Mouse (Mus musculus) hindbrain, embryonic 15.5 days (tissue): ENCODE measurements at regions not wholly inside any gene's neighbourhood (a gene's known extent, or its start where the extent isn't known, plus 50 kb on each side); places are given as distances from the start of the nearest gene placed in this dataset.

ENCODE experiments used
- ATAC-seq: fragments of 200-750 bp; cut with Nextera tagmentation; 2 replicates; pipeline ENCODE4 v1.8.0; 2017; ENCODE audit warnings: low read depth, moderate number of reproducible peaks, moderate TSS enrichment; ENCODE audit not compliant: low FRiP score
- H3K27ac ChIP-seq: fragments of 300-500 bp; sonication (generic); replicated peaks from 2 replicates; pipeline ENCODE4 v1.5.1; 2015; ENCODE audit warnings: mild to moderate bottlenecking, inconsistent platforms
- H3K27me3 ChIP-seq: fragments of 300-500 bp; sonication (generic); 2 replicates; pipeline ENCODE4 v1.6.1; 2015; ENCODE audit warnings: control low read depth, inconsistent platforms
- H3K36me3 ChIP-seq: fragments of 300-500 bp; sonication (generic); 2 replicates; pipeline ENCODE4 v1.6.1; 2015; ENCODE audit warnings: control low read depth, inconsistent platforms
- H3K4me1 ChIP-seq: fragments of 300-500 bp; sonication (generic); replicated peaks from 2 replicates; pipeline ENCODE4 v1.6.1; 2015; ENCODE audit warnings: control low read depth, inconsistent platforms
- H3K4me2 ChIP-seq: fragments of 300-500 bp; sonication (generic); 2 replicates; pipeline ENCODE4 v1.6.1; 2015; ENCODE audit warnings: moderate library complexity, mild to moderate bottlenecking, inconsistent platforms
- H3K4me3 ChIP-seq: fragments of 300-500 bp; sonication (generic); 2 replicates; pipeline ENCODE4 v1.5.1; 2015; ENCODE audit warnings: mild to moderate bottlenecking, inconsistent platforms
- H3K9ac ChIP-seq: fragments of 300-500 bp; sonication (generic); 2 replicates; pipeline ENCODE4 v1.6.1; 2015; ENCODE audit warnings: inconsistent platforms
- H3K9me3 ChIP-seq: fragments of 300-500 bp; sonication (generic); 2 replicates; pipeline ENCODE4 v1.6.1; 2016; ENCODE audit warnings: control low read depth, inconsistent platforms
- WGBS: fragments of 180-500 bp; shearing (Covaris S2); methylation state at CpG from one replicate; pipeline ENCODE4 v1.1.7; 2015; 5-methylcytosine and 5-hydroxymethylcytosine counted together

DNA sequence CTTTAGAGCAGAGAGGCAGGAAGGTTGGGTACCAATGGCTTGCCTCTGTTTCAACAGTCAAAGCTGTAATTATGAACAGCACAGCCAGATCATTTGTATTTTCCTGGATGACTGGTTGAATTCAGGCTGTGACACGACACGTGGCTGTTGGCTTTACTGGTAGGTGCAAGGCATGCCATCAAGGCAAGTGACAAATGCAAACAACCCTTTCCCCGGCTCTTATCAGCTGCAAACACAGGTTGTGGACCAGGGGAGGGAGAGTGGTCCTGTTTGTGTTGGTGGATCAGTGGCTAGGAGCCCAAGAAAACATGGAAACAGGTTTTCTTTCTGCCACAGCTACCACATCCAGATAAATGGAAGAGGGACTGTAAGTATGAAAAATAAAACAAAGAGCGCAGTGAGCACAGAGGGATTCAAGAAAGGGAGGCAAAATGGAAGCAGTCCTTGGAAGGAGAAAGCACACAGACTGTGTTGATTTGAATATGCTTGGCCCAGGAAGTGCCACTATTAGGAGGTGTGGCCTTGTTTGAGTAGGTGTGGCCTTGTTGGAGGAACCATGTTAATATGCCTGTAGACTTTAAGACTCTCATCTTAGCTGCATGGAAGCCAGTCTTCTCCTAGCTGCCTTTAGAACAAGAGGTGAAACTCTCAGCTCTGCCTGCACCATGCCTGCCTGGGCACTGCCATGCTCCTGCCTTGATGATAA, 396.8 kb downstream of the Nedd1 start:
- no peak overlapping the region for H3K9ac ChIP-seq
- H3K36me3 ChIP-seq = no peaks in the 10 kb centered on the region
- H3K27ac ChIP-seq = no peak overlapping the region
- no peaks in the 10 kb centered on the region for H3K9me3 ChIP-seq
- no peaks in the 10 kb centered on the region for H3K27me3 ChIP-seq
- no peak overlapping the region for H3K4me3 ChIP-seq
- no peak overlapping the region for H3K4me2 ChIP-seq
- no peak for ATAC-seq
- 64% methylated on average over 4 of the region's 4 CpGs for WGBS
- no peaks in the 10 kb centered on the region for H3K4me1 ChIP-seq

DNA sequence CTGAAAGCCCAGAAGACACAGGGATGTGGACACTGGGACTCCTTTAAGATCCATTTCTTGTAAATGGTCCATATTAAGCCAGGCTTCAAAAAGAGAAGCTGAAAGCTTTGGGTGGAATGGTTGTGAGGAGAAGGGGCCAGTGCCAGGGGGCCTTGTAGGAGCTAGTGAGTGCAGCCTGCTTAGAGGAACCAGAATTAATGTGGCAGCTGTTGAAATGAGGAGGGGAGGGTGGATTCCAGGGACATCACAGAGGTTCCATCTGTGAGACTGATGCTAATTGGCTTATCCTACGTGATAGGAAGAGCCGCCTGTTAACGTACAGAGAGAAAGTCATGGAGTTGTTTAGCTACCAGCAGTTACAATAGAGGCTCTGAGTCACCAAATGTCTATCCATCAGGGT, 407.6 kb downstream of the Nedd1 start:
- Histone ChIP-seq H3K4me1 (0 out of 2 replicates have a peak, but pooled peaks cover 2% of the 10 kb centered on the region), H3K9ac (no peak overlapping the region), H3K27me3 (no peaks in the 10 kb centered on the region), H3K36me3 (no peaks in the 10 kb centered on the region), H3K9me3 (no peaks in the 10 kb centered on the region), H3K4me3 (no peak overlapping the region), H3K27ac (no peak overlapping the region), H3K4me2 (no peak overlapping the region)
- 36% methylated on average over 3 of the region's 3 CpGs for WGBS
- ATAC-seq = peak; percentile 56; the same call in 1 of the 2 replicates

- 63% methylated on average over 6 of the region's 6 CpGs for WGBS
- H3K27ac ChIP-seq = no peak overlapping the region
- H3K27me3 ChIP-seq = no peaks in the 10 kb centered on the region
- 0 out of 2 replicates have a peak, but pooled peaks cover 2% of the 10 kb centered on the region for H3K4me1 ChIP-seq
- no peak overlapping the region for H3K9ac ChIP-seq
- no peaks in the 10 kb centered on the region for H3K9me3 ChIP-seq
- H3K36me3 ChIP-seq = no peaks in the 10 kb centered on the region
- no peak overlapping the region for H3K4me3 ChIP-seq
- H3K4me2 ChIP-seq = no peak overlapping the region
- ATAC-seq = no peak
These were observed 409.9 kb downstream of the Nedd1 start for GRCm38 (mm10) chr10:92312278-92312677.

- Histone ChIP-seq H3K27ac (no peak overlapping the region), H3K36me3 (no peaks in the 10 kb centered on the region), H3K4me1 (no peaks in the 10 kb centered on the region), H3K27me3 (no peaks in the 10 kb centered on the region), H3K4me3 (no peak overlapping the region), H3K4me2 (no peak overlapping the region), H3K9me3 (no peaks in the 10 kb centered on the region), H3K9ac (no peak overlapping the region)
- 96% methylated on average over 3 of the region's 3 CpGs for WGBS
- ATAC-seq = no peak
These were observed 413.6 kb downstream of the Nedd1 start for GRCm38 (mm10) chr10:92308643-92309042.

- H3K4me1 ChIP-seq = no peaks in the 10 kb centered on the region
- no peak overlapping the region for H3K9ac ChIP-seq
- H3K9me3 ChIP-seq = no peaks in the 10 kb centered on the region
- H3K27me3 ChIP-seq = no peaks in the 10 kb centered on the region
- no peak overlapping the region for H3K27ac ChIP-seq
- no peak overlapping the region for H3K4me2 ChIP-seq
- no peak overlapping the region for H3K4me3 ChIP-seq
- ATAC-seq = no peak
- no peaks in the 10 kb centered on the region for H3K36me3 ChIP-seq
- 33% methylated on average over 3 of the region's 3 CpGs for WGBS
These were observed 414.4 kb downstream of the Nedd1 start for GRCm38 (mm10) chr10:92307861-92308260.

- WGBS = 74% methylated on average over 13 of the region's 13 CpGs
These were observed 423.5 kb downstream of the Nedd1 start for GRCm38 (mm10) chr10:92298693-92299092.

GRCm38 (mm10) chr10:92296837-92297236, 425.4 kb downstream of the Nedd1 start:
- Histone ChIP-seq H3K4me3 (no peak overlapping the region), H3K4me2 (peak overlapping the region; percentile 32; the same call in 1 of the 2 replicates), H3K36me3 (no peaks in the 10 kb centered on the region), H3K27me3 (no peaks in the 10 kb centered on the region), H3K9me3 (no peaks in the 10 kb centered on the region), H3K4me1 (peaks cover 11% of the 10 kb centered on the region), H3K9ac (no peak overlapping the region), H3K27ac (no peak overlapping the region)
- ATAC-seq = no peak
- WGBS = 41% methylated on average over 4 of the region's 4 CpGs

More at GRCm38 (mm10) chr10:92298693-92299092, 423.5 kb downstream of the Nedd1 start:
- H3K4me1 ChIP-seq = peaks cover 11% of the 10 kb centered on the region
- no peaks in the 10 kb centered on the region for H3K9me3 ChIP-seq
- no peak overlapping the region for H3K27ac ChIP-seq
- H3K4me2 ChIP-seq = no peak overlapping the region
- no peaks in the 10 kb centered on the region for H3K36me3 ChIP-seq
- no peak overlapping the region for H3K4me3 ChIP-seq
- H3K27me3 ChIP-seq = no peaks in the 10 kb centered on the region
- ATAC-seq = no peak
- no peak overlapping the region for H3K9ac ChIP-seq

GRCm38 (mm10) chr10:92296303-92296702, 425.9 kb downstream of the Nedd1 start:
- H3K9ac ChIP-seq = no peak overlapping the region
- peak overlapping the region; percentile 46 for H3K27ac ChIP-seq
- H3K9me3 ChIP-seq = no peaks in the 10 kb centered on the region
- no peak for ATAC-seq
- H3K4me3 ChIP-seq = no peak overlapping the region
- WGBS = 23% methylated on average over 9 of the region's 9 CpGs
- no peaks in the 10 kb centered on the region for H3K36me3 ChIP-seq
- H3K4me1 ChIP-seq = peaks cover 11% of the 10 kb centered on the region
- peak overlapping the region; percentile 32 for H3K4me2 ChIP-seq
- no peaks in the 10 kb centered on the region for H3K27me3 ChIP-seq

- Histone ChIP-seq H3K4me1 (peaks cover 14% of the 10 kb centered on the region), H3K4me2 (no peak overlapping the region), H3K9ac (no peak overlapping the region), H3K4me3 (no peak overlapping the region), H3K27ac (no peak overlapping the region), H3K27me3 (no peaks in the 10 kb centered on the region), H3K36me3 (no peaks in the 10 kb centered on the region), H3K9me3 (no peaks in the 10 kb centered on the region)
- ATAC-seq = no peak
- WGBS = 35% methylated on average over 4 of the region's 4 CpGs
These were observed 429.0 kb downstream of the Nedd1 start for GRCm38 (mm10) chr10:92293261-92293660.

GRCm38 (mm10) chr10:92289230-92289629, 433.0 kb downstream of the Nedd1 start:
- Histone ChIP-seq H3K4me2 (no peak overlapping the region), H3K27me3 (no peaks in the 10 kb centered on the region), H3K27ac (no peak overlapping the region), H3K4me1 (0 out of 2 replicates have a peak, but pooled peaks cover 3% of the 10 kb centered on the region), H3K9ac (no peak overlapping the region), H3K9me3 (no peaks in the 10 kb centered on the region), H3K36me3 (no peaks in the 10 kb centered on the region), H3K4me3 (no peak overlapping the region)
- ATAC-seq = no peak
- WGBS = 25% methylated on average over 5 of the region's 5 CpGs

DNA sequence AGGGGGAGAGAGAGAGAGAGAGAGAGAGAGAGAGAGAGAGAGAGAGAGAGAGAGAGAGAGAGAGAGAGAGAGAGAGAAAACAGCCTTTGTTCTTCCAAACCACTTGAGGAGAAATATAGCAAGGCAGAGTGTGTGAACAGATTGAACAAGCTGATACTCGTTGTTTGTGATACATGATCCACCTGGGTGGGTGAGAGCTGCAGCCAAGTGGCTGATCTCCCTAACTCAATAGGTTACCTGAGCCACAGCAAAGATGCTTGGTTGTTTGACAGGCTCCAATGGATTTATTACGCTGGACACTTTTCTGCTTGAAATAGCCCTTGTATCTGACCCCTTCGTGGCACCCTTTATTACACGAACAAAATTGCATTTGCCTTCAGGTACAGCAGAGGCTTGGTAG, 438.0 kb downstream of the Nedd1 start:
- no peaks in the 10 kb centered on the region for H3K36me3 ChIP-seq
- no peak overlapping the region for H3K9ac ChIP-seq
- H3K4me2 ChIP-seq = no peak overlapping the region
- no peak overlapping the region for H3K4me3 ChIP-seq
- H3K27ac ChIP-seq = no peak overlapping the region
- no peak for ATAC-seq
- H3K4me1 ChIP-seq = 0 out of 2 replicates have a peak, but pooled peaks cover 2% of the 10 kb centered on the region
- H3K9me3 ChIP-seq = no peaks in the 10 kb centered on the region
- 55% methylated on average over 4 of the region's 4 CpGs for WGBS
- H3K27me3 ChIP-seq = no peaks in the 10 kb centered on the region

GRCm38 (mm10) chr10:92277981-92278380, 444.2 kb downstream of the Nedd1 start:
- no peak overlapping the region for H3K9ac ChIP-seq
- no peaks in the 10 kb centered on the region for H3K4me1 ChIP-seq
- H3K27me3 ChIP-seq = no peaks in the 10 kb centered on the region
- H3K27ac ChIP-seq = no peak overlapping the region
- ATAC-seq = no peak
- no peak overlapping the region for H3K4me2 ChIP-seq
- H3K4me3 ChIP-seq = no peak overlapping the region
- 35% methylated on average over 2 of the region's 2 CpGs for WGBS
- H3K36me3 ChIP-seq = no peaks in the 10 kb centered on the region
- H3K9me3 ChIP-seq = no peaks in the 10 kb centered on the region

DNA sequence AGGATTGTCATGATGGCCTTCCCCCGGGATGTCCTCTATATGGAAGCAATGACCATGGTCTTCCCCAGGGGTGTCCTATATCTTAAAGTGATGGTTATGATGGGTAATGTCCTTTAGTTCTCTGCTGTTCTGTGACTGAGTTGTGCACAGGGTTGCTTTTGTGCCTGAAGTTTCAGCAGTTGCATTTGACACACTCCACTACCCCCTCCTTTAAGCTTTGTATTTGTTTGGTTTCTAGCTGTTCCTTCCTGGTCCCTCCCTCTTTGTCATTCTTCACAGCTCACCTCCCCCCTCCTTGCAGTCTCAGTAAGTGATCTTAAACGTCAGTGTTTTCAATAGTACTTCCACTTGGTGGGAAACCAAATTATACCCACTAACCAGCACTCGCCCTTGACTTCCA, 464.4 kb downstream of the Nedd1 start:
- Histone ChIP-seq H3K9ac (no peak overlapping the region), H3K27me3 (no peaks in the 10 kb centered on the region), H3K4me3 (no peak overlapping the region), H3K4me1 (no peaks in the 10 kb centered on the region), H3K36me3 (no peaks in the 10 kb centered on the region), H3K9me3 (no peaks in the 10 kb centered on the region), H3K27ac (no peak overlapping the region), H3K4me2 (no peak overlapping the region)
- WGBS = 65% methylated on average over 3 of the region's 3 CpGs
- ATAC-seq = no peak
